Mouse (Mus musculus) kidney, adult 2 months (tissue): ENCODE data around the gene Slc7a14. TPM values are rescaled to one million over a fixed set of nuclear protein-coding genes. Genes with fewer than 3 reads are reported as not detected.

ENCODE experiments used
- DNase-seq: peaks from one replicate; pipeline ENCODE4 v3.0.0; 2021
- H3K27ac ChIP-seq: fragments of 200-500 bp; 2 replicates; pipeline ENCODE4 v1.5.1; 2012; ENCODE audit warnings: low read depth, low read length, control low read depth, inconsistent platforms; ENCODE audit not compliant: insufficient read depth
- H3K27me3 ChIP-seq: fragments of 200-500 bp; replicated peaks from 2 replicates; pipeline ENCODE4 v1.6.1; 2012; ENCODE audit warnings: mild to moderate bottlenecking, moderate library complexity, low read length, inconsistent platforms; ENCODE audit not compliant: control insufficient read depth, insufficient read depth
- H3K36me3 ChIP-seq: fragments of 200-500 bp; 2 replicates; pipeline ENCODE4 v1.6.1; 2012; ENCODE audit warnings: mild to moderate bottlenecking, moderate library complexity, low read length, inconsistent platforms; ENCODE audit not compliant: control insufficient read depth, insufficient read depth
- H3K4me1 ChIP-seq: fragments of 200-500 bp; 2 replicates; pipeline ENCODE4 v1.6.1; 2011; ENCODE audit warnings: low read length; ENCODE audit not compliant: control insufficient read depth, insufficient read depth
- H3K4me3 ChIP-seq: fragments of 200-500 bp; 2 replicates; pipeline ENCODE4 v1.5.1; 2011; ENCODE audit warnings: mild to moderate bottlenecking, low read depth, low read length, control low read depth; ENCODE audit not compliant: insufficient read depth
- CTCF ChIP-seq: fragments of 200-500 bp; conservative IDR thresholded peaks from 2 replicates; pipeline ENCODE4 v1.5.1; 2011; ENCODE audit warnings: low read depth, mild to moderate bottlenecking, control low read depth, low read length, moderate library complexity, mixed read lengths; ENCODE audit not compliant: insufficient read depth, insufficient read length
- POLR2A ChIP-seq: fragments of 200-500 bp; IDR thresholded peaks from one replicate; pipeline ENCODE4 v1.6.1; 2011; ENCODE audit warnings: low read depth, low read length, control low read depth
- WGBS: fragments of 180-500 bp; shearing (Covaris S2); methylation state at CpG from one replicate; pipeline ENCODE4 v1.1.7; 2018; 5-methylcytosine and 5-hydroxymethylcytosine counted together
- polyA plus RNA-seq: library from polyadenylated mRNA; depleted of rRNA; stranded (reverse); fragments of >200 nt; gene quantifications from 2 replicates; pipeline ENCODE4 v1.2.3, GENCODE M21; 2012

The Slc7a14 gene
- polyA plus RNA-seq, 1 experiment, result 0.13 TPM

- H3K27ac ChIP-seq, result no peak overlapping the region
- H3K36me3 ChIP-seq, result no peaks in the 10 kb centered on the region
- H3K4me1 ChIP-seq, result no peaks in the 10 kb centered on the region
- no peak for DNase-seq
- 94% methylated on average over 3 of the region's 3 CpGs for WGBS
- H3K4me3 ChIP-seq, result no peak overlapping the region
- TF ChIP-seq CTCF (no peak), POLR2A (no peak)
- no peaks in the 10 kb centered on the region for H3K27me3 ChIP-seq
These were observed 70.5 kb downstream of the Slc7a14 start for GRCm38 (mm10) chr3:31239645-31240044.

- TF ChIP-seq POLR2A (no peak), CTCF (peak; percentile 47)
- H3K27ac ChIP-seq, result no peak overlapping the region
- no peaks in the 10 kb centered on the region for H3K27me3 ChIP-seq
- H3K36me3 ChIP-seq, result no peaks in the 10 kb centered on the region
- 45% methylated on average over 3 of the region's 3 CpGs for WGBS
- no peak overlapping the region for H3K4me3 ChIP-seq
- DNase-seq, result no peak
- no peaks in the 10 kb centered on the region for H3K4me1 ChIP-seq
These were observed 72.2 kb downstream of the Slc7a14 start for GRCm38 (mm10) chr3:31237936-31238335.

DNA sequence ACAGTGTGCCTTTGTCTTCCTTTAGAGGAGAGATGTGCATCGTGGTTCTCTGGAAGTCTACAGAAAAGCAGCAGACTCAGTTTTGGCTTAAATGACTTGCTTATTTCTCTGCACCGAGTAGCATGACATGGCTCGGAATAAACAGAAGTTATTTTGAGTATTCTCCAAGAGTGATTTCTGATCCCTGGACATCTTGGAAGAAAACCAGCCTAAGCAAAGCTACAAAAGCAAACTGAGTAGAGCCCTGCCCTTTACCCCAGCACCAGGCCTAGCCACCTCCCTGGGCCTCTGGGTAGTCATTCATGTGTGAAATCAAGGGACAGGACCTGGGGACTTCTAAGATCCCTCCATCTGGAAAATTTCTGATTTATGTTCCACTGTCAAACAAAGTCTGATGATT is 74.0 kb downstream of the Slc7a14 start:
- 51% methylated on average over 3 of the region's 3 CpGs for WGBS
- peak; percentile 62 for DNase-seq
- Histone ChIP-seq H3K27ac (no peak overlapping the region), H3K36me3 (no peaks in the 10 kb centered on the region), H3K27me3 (no peaks in the 10 kb centered on the region), H3K4me3 (no peak overlapping the region), H3K4me1 (no peaks in the 10 kb centered on the region)
- TF ChIP-seq CTCF (no peak), POLR2A (no peak)

DNA sequence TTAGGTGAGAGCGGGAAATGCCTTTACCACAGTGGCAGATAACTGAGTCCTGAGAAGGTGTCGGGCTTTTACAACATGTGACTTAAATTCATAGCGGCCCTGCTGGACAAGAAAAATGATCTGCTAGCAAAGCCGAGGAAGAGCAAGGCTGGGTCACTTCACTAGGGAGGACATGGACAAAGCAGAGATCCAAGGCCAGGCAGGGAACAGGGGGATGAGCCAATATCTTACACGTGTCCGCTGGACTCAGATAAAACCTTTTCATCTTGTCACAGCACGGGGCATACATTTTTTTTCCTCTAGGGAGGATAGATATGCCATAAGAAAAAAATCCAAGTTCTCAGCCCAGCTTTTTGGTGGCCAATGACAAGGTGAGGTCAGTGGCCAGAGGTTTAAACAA is 75.8 kb downstream of the Slc7a14 start:
- Histone ChIP-seq H3K36me3 (no peaks in the 10 kb centered on the region), H3K27ac (no peak overlapping the region), H3K4me1 (no peaks in the 10 kb centered on the region), H3K4me3 (no peak overlapping the region), H3K27me3 (no peaks in the 10 kb centered on the region)
- DNase-seq, result no peak
- WGBS, result 58% methylated on average over 7 of the region's 7 CpGs
- TF ChIP-seq CTCF, result no peak
- TF ChIP-seq POLR2A, result no peak

DNA sequence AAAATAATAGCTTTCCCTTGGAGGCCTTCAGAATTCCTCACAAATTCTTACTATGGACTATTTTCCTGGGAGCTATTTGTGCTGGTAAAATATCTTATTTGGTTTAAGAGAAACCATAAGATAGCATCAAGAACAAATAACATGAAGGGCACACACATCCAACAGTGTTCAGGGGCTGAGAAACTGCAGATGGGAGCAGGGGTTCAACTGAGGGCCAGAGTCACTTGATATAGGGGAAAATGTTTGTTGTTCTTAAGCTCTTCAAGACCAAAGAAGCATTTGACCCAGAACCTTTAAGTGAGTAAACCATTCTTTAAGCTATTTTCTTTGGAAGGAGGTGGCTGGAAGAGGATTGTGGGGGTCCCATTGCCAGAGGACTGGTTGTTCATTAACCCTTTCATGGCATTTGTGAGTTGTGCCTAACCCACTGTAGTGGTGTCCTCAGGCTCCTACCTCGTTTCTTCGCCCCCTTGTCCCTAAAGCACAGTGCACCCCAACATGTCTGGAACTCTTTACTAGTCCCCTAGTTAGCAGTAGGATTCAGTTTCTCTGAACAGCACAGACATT is 76.3 kb downstream of the Slc7a14 start:
- H3K36me3 ChIP-seq, result no peaks in the 10 kb centered on the region
- 70% methylated on average over 2 of the region's 2 CpGs for WGBS
- no peak for DNase-seq
- no peak overlapping the region for H3K4me3 ChIP-seq
- no peaks in the 10 kb centered on the region for H3K4me1 ChIP-seq
- TF ChIP-seq CTCF (no peak), POLR2A (no peak)
- H3K27ac ChIP-seq, result no peak overlapping the region
- no peaks in the 10 kb centered on the region for H3K27me3 ChIP-seq

- TF ChIP-seq POLR2A (no peak), CTCF (no peak)
- H3K27ac ChIP-seq, result no peak overlapping the region
- 84% methylated on average over 5 of the region's 5 CpGs for WGBS
These were observed 80.9 kb downstream of the Slc7a14 start for GRCm38 (mm10) chr3:31229281-31229680.

GRCm38 (mm10) chr3:31228487-31228886 is 81.7 kb downstream of the Slc7a14 start:
- TF ChIP-seq CTCF, result no peak
- TF ChIP-seq POLR2A, result no peak
- no peak for DNase-seq
- Histone ChIP-seq H3K4me1 (no peaks in the 10 kb centered on the region), H3K27ac (no peak overlapping the region), H3K27me3 (no peaks in the 10 kb centered on the region), H3K4me3 (no peak overlapping the region), H3K36me3 (no peaks in the 10 kb centered on the region)
- WGBS, result 84% methylated on average over 2 of the region's 2 CpGs

More at GRCm38 (mm10) chr3:31229281-31229680, 80.9 kb downstream of the Slc7a14 start:
- DNase-seq, result no peak
- Histone ChIP-seq H3K27me3 (no peaks in the 10 kb centered on the region), H3K36me3 (no peaks in the 10 kb centered on the region), H3K4me1 (no peaks in the 10 kb centered on the region), H3K4me3 (no peak overlapping the region)

- 96% methylated on average over 17 of the region's 17 CpGs for WGBS
- Histone ChIP-seq H3K4me3 (no peak overlapping the region), H3K4me1 (no peaks in the 10 kb centered on the region), H3K36me3 (no peaks in the 10 kb centered on the region), H3K27ac (no peak overlapping the region), H3K27me3 (no peaks in the 10 kb centered on the region)
- TF ChIP-seq CTCF, result no peak
- TF ChIP-seq POLR2A, result no peak
- DNase-seq, result no peak
These were observed 86.6 kb downstream of the Slc7a14 start for GRCm38 (mm10) chr3:31223551-31223950.
